Mouse (Mus musculus): ENCODE results near the gene Shb.

GRCm38 (mm10) chr4:45403499-45403878 lies 128.8 kb downstream of the Shb start:
- no peak for TF ChIP-seq CTCF (IDR thresholded peaks at IDR 0.05; ENCODE audit: insufficient read depth, low read length)
- no peak for TF ChIP-seq POLR2A (IDR thresholded peaks at IDR 0.05; ENCODE audit: borderline replicate concordance, extremely low read depth, low read depth, low read length)

All from lung, adult 2 months (tissue).